Mouse (Mus musculus): ENCODE measurements around the gene Evc.

DNA sequence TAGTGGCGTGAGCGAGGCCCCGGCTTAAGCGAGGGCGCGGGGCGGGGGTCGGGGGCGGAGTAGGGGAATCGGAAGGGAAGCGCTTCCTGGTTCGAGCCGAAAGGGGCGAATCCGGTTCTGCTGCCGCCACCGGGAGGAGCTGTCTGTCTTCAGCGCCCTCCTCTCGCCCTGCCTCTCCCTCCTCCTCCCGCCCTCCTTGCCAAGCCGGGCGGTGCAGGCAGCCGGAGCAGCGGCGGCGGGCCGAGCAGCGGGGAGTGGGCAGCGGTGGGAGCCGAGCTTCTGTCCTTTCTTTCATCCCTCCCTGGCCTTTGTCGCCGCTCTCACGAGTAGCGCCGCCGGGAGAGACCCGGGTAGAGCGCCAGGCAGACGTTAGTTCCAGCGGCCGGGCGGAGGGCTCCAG, 91.0 kb downstream of the Evc start:
- no peak for TF ChIP-seq POLR2A (IDR thresholded peaks at IDR 0.05; ENCODE audit: insufficient read length, low read depth)
- TF ChIP-seq MYOD1 (IDR thresholded peaks at IDR 0.05; ENCODE audit: control insufficient read depth in 1 of 3, insufficient read length in 2 of 3, low read depth in 2 of 3): no peak
- TF ChIP-seq E2F4 (IDR thresholded peaks at IDR 0.05; ENCODE audit: insufficient read depth): no peak
